Mouse (Mus musculus) CD4-positive, CD25-positive, alpha-beta regulatory T cell (primary cell): ENCODE results near the gene Dnaaf3. TPM values are rescaled to one million over a fixed set of nuclear protein-coding genes. Genes with fewer than 3 reads are reported as not detected.

ENCODE experiments used
- polyA plus RNA-seq: library from polyadenylated mRNA; unstranded; fragments of 100-300 nt; shearing (Covaris generic); gene quantifications from one replicate; pipeline ENCODE4 v1.2.1, GENCODE M21; 2017

Dnaaf3 gene
- polyA plus RNA-seq: 0.39 TPM

DNA sequence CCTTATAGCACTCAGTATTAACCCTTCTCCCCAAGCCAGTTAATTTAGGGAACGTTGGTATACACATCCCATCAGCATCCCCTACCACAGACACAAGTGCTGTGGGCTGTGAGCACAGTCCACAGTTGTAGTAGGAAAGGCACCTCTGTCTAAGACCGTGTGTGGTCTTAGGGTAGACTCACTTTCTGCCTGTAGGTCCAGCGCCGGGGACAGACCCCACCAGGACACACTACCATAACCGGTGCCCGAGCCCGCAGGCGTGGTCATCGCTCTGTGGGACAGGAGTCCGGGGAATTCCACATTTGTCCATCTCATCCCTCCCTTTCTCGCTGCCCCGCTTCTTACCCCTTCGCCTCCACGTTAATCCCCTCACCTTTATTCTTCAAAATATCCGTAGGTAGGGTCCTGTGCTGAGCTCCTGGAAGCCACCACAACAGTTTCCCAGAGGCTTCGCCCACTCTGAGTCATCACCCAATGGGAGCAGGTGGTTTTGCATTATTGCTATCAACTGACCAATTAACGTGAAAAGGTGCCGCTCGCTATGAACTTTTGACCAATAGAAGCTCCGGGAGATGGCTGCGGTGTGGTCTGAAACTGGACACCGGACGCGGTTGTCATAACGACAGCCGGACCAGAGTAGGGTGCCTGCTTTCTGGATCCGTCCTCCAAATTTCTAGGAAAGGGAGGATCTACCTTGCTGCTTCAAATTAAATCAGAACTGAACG, at the start of gene Dnaaf3:
TSS of gene Dnaaf3 (minus strand) at position 449 of the 725 bp plus-strand sequence.

DNA sequence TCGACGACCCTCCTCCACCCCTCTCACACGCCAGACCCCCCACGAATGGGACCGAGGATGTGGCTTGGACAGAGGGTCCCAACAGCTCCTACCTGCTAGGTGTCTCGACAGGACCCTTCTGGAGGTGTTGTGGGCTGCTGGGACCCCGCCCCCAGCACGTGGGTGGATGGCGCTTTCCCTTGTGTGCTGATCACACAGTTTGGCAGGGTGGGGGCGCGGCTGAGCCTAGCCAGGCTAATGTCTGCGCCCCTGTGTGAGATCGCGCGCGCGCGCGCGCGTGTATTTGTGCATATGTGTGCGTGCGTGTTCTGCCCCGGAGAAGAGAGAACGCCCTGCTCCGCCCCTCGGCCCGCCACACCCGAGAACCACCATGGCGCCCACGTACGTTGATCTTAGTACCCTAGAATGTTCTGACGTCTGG, 15.0 kb upstream of the Dnaaf3 start, which contains the start of gene Syt5:
TSS of gene Syt5 (minus strand) at position 321 of the 421 bp plus-strand sequence.

DNA sequence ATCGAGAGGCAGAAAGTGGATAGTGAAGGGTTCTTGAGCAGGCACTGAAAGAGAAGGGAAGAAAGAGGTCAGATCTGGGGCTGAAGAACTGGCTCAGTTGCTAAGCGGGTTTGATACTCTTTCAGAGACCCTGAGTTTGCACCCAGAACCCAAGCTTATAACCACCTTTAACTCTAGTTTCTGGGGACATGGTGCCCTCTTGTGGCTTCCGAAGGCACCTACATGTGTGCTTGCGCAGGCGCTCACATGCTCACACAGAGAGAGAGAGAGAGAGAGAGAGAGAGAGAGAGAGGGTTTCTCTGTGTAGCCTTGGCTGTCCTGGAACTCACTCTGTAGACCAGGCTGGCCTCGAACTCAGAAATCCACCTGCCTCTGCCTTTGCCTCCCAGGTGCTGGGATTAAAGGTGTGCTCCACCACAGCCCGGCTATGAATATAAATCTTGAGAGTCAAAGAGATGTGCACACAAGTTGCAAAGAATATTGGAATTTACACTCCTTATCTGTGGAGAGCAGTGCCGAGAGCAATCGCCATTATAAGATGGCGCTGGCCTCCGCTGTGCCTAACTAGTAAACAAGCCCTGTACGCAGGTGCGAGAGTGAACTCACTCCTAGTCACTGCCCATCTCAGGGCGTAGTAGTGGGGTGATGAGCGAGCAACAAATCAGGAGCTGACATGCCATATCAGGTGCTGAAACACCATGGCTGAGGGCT, 7.9 kb downstream of the Dnaaf3 start, which contains the start of gene Tnni3:
TSS of gene Tnni3 (minus strand) at position 18 of the 711 bp plus-strand sequence.

DNA sequence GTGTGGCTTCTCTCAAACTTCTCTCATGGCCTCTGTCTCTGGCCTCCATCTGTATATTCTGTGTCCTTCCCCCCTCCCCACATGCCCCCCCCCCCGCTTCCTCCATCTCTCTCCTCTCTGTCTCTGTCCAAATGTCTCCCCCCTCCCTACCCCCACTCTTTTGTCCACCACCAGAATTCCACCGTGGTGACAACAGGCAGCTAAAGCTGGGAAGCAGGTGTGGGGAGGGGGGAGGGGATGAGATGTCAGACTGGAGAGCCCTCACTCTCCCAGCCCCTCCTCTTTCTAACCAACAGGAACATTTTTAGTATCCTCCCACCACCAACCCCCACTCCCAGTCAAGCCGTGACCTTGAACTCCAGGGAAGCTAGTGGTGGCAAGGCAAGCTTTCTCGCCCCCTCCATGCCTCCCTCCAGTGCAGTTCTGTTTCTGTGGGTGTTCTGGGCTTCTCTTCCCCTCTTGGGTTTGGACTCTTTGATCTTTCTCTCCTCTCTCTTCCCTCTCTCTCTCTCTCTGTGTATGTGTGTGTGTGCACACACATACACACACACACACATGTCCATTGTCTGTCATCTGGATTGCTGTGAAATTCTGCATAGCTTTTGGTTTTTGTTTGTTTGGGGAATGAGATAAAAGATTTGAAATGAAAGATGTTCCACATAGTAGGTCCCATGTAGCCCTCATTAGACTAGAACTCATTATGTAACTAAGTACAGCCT, 15.8 kb downstream of the Dnaaf3 start, which contains the start of gene Tnnt1:
TSS of gene Tnnt1 (minus strand) at position 51 of the 719 bp plus-strand sequence.

DNA sequence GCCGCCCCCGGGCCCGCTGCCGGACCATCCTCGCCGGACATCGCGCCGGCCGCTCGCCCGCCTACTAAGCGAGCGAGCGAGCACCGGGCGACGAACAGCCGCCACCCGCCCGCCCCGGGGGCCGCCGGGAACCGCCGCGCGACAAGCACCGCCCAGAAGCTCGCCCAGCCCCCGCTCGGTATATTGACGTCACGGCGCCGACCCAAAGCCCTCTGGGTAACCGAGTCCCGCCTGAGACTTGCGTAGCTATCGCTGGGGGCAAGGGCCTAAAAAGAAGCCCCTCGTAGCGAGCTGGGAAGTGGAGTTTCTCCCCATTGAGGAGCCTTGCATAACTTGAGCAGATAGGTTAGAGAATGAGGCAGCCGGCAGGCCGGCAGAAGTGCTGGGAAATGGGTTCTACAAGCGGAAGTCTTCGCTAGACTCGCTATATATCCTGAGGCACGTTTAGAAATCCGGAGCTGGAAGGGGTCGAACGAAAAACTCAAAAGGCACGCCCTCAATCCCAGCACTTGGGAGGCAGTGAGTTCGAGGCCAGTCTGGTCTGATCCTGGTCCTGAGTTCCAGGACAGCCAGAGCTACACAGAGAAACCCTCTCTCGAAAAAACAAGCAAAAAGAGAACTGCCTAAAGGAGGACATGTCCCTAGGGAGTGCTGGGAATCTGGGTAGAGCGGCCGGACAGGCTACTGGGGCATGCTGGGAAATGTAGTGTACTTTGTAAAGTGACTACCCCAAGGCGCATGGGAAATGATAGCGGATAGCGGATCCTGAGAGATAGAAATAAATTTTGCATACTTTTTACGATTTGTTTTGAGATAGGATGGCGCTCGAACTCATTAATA, 30.5 kb downstream of the Dnaaf3 start, which contains the start of gene Ppp1r12c:
TSS of gene Ppp1r12c (minus strand) at position 123 of the 840 bp plus-strand sequence.

Other genes with a start within 250 kb of the Dnaaf3 start
- gene Ncr1, start 194.7 kb downstream of the Dnaaf3 start, polyA plus RNA-seq: not detected
- gene Gp6, start 134.7 kb downstream of the Dnaaf3 start, polyA plus RNA-seq: not detected
- 4.9 TPM for gene Rdh13, start 86.8 kb downstream of the Dnaaf3 start, polyA plus RNA-seq
- gene Eps8l1, start 71.8 kb downstream of the Dnaaf3 start, polyA plus RNA-seq: 20.0 TPM
- 168 TPM for gene Ppp1r12c, start 30.8 kb downstream of the Dnaaf3 start, polyA plus RNA-seq
- gene Tnnt1, start 16.1 kb downstream of the Dnaaf3 start, polyA plus RNA-seq: 5.3 TPM
- 0.47 TPM for gene Tnni3, start 8.2 kb downstream of the Dnaaf3 start, polyA plus RNA-seq
- 0.16 TPM for gene Syt5, start 15.1 kb upstream of the Dnaaf3 start, polyA plus RNA-seq
- not detected for gene Ptprh, start 71.6 kb upstream of the Dnaaf3 start, polyA plus RNA-seq
- 11.1 TPM for gene Tmem86b, start 99.0 kb upstream of the Dnaaf3 start, polyA plus RNA-seq
- gene Ppp6r1, start 126.6 kb upstream of the Dnaaf3 start, polyA plus RNA-seq: 300 TPM
- gene Hspbp1, start 152.6 kb upstream of the Dnaaf3 start, polyA plus RNA-seq: 77.3 TPM
- not detected for gene Brsk1, start 158.2 kb upstream of the Dnaaf3 start, polyA plus RNA-seq
- gene Tmem150b, start 192.8 kb upstream of the Dnaaf3 start, polyA plus RNA-seq: 0.11 TPM
- 33.5 TPM for gene Kmt5c, start 207.7 kb upstream of the Dnaaf3 start, polyA plus RNA-seq
- gene Cox6b2, start 220.6 kb upstream of the Dnaaf3 start, polyA plus RNA-seq: 3.4 TPM
- not detected for gene Fam71e2, start 238.8 kb upstream of the Dnaaf3 start, polyA plus RNA-seq